Mouse (Mus musculus) layer of hippocampus, adult 8-10 months (tissue): ENCODE results near the gene Tnfrsf19. TPM values are rescaled to one million over a fixed set of nuclear protein-coding genes. Genes with fewer than 3 reads are reported as not detected.

Source experiments
- DNase-seq, 2 experiments: peaks; one replicate each; pipeline ENCODE4 v3.0.0; 2022; ENCODE audit warnings: low spot score in 2 of 2
- total RNA-seq, 4 experiments: library from RNA; stranded (reverse); gene quantifications; 2 replicates each; pipeline ENCODE4 v1.2.4; 2022

Tnfrsf19 gene
- total RNA-seq, 4 experiments from 2014 or later = 41.9 to 49.1 (median 46.4) TPM

- no peak for DNase-seq
These were observed 23.9 kb downstream of the Tnfrsf19 start for GRCm38 (mm10) chr14:61022383-61022782.

GRCm38 (mm10) chr14:61020968-61021367 lies 25.3 kb downstream of the Tnfrsf19 start:
- DNase-seq = no peak

- no peak for DNase-seq
These were observed 26.4 kb downstream of the Tnfrsf19 start for GRCm38 (mm10) chr14:61019880-61020279.

- no peak for DNase-seq
These were observed 31.7 kb downstream of the Tnfrsf19 start for GRCm38 (mm10) chr14:61014544-61014943.

- DNase-seq = peak; percentile 55 to 73
These were observed 33.8 kb downstream of the Tnfrsf19 start for GRCm38 (mm10) chr14:61012397-61012931.

- DNase-seq = no peak
These were observed 34.6 kb downstream of the Tnfrsf19 start for GRCm38 (mm10) chr14:61011621-61012174.

- no peak for DNase-seq
These were observed 41.0 kb downstream of the Tnfrsf19 start for GRCm38 (mm10) chr14:61005127-61005837.

- DNase-seq = peak in 1 of 2 experiments; percentile 31
These were observed 42.6 kb downstream of the Tnfrsf19 start for GRCm38 (mm10) chr14:61003676-61004075.

- DNase-seq = no peak
These were observed 46.2 kb downstream of the Tnfrsf19 start for GRCm38 (mm10) chr14:61000072-61000471.

- DNase-seq = no peak
These were observed 49.7 kb downstream of the Tnfrsf19 start for GRCm38 (mm10) chr14:60996556-60996955.

GRCm38 (mm10) chr14:60993506-60993905 lies 52.8 kb downstream of the Tnfrsf19 start:
- DNase-seq = no peak

- DNase-seq = no peak
These were observed 53.2 kb downstream of the Tnfrsf19 start for GRCm38 (mm10) chr14:60993092-60993491.

GRCm38 (mm10) chr14:60992144-60992543 lies 54.1 kb downstream of the Tnfrsf19 start:
- no peak for DNase-seq

- no peak for DNase-seq
These were observed 58.1 kb downstream of the Tnfrsf19 start for GRCm38 (mm10) chr14:60988228-60988627.

GRCm38 (mm10) chr14:60986926-60987325 lies 59.4 kb downstream of the Tnfrsf19 start:
- DNase-seq = no peak

GRCm38 (mm10) chr14:60985077-60985476 lies 61.2 kb downstream of the Tnfrsf19 start:
- no peak for DNase-seq

- DNase-seq = no peak
These were observed 62.0 kb downstream of the Tnfrsf19 start for GRCm38 (mm10) chr14:60984266-60984665.

- DNase-seq = no peak
These were observed 64.2 kb downstream of the Tnfrsf19 start for GRCm38 (mm10) chr14:60982126-60982525.

GRCm38 (mm10) chr14:60980244-60980887 lies 65.9 kb downstream of the Tnfrsf19 start:
- no peak for DNase-seq

GRCm38 (mm10) chr14:60978129-60978528 lies 68.2 kb downstream of the Tnfrsf19 start:
- DNase-seq = no peak

GRCm38 (mm10) chr14:60976231-60976630 lies 70.1 kb downstream of the Tnfrsf19 start:
- no peak for DNase-seq

GRCm38 (mm10) chr14:60975736-60976135 lies 70.6 kb downstream of the Tnfrsf19 start:
- DNase-seq = no peak
